Mouse (Mus musculus): ENCODE measurements at regions not wholly inside any gene's neighbourhood (a gene's known extent, or its start where the extent isn't known, plus 50 kb on each side); places are given as distances from the start of the nearest gene placed in this dataset.

DNA sequence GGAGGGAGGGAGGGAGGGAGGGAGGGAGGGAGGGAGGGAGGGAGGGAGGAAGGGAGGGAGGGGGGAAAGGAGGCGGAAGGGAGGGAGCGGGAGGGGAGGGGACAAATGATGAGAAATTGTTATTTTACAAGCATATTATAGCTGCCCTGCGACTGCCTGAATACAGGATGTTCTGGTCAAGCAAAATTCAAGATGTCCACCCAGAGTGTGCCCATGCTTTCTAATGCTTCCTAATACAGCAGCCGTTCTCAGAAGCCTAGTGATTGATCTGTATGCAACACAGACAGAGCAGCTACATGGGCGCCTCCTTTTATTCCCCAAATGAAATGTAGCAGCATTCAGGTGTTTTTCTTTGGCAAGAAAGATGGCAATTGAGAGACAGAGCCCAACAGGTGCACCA is 434.9 kb downstream of the Gxylt1 start:
- TF ChIP-seq CTCF (IDR thresholded peaks at IDR 0.05; ENCODE audit: extremely low read depth, insufficient read depth, low read length): no peak
- no peak for TF ChIP-seq POLR2A (IDR thresholded peaks at IDR 0.05; ENCODE audit: extremely low read depth, insufficient read depth, low read length)
